14 mouse cellular contexts compared by ENCODE assay signal in the genomic region with DNA sequence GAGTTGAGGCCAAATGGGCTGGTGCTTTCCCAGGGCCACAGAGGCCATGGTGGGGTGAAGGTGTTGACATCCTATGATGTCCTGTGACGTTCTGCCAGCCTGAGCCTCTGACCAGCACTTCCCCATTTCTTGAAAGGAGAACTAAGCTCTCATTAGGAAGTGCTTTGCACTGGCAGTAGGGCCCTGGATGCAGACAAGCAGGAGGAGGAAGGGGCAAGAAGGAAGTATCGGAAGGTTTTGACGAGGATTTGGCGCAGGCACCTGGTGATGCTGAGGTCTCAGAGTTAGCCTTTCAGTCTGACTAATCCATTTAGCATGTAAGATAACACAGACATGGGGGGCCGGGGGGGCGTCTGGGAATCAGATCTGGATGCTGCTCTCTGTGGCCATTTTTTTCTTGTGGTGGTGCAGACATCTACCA. TPM values are rescaled to one million over a fixed set of nuclear protein-coding genes. Genes with fewer than 3 reads are reported as not detected.
A peak's percentile ranks its signal among the peaks of the same experiment; 100 is the strongest.
DNase-seq lines count a peak whose midpoint lies in the region; ATAC-seq lines count a peak whose summit lies in the region.
"Had no signal": no experiment of that assay in that cellular context is flagged by ENCODE, and none has a peak within 500 bp of the region (broad histone marks: within the 10 kb centered on the region; RNA-seq: fewer than 3 reads in every experiment).

No protein-coding gene starts in this region.

- no peaks in the 10 kb centered on the region for H3K9me3 ChIP-seq in midbrain, embryonic 16.5 days (replicated peaks; ENCODE audit: control insufficient read depth, low read length, poor library complexity, severe bottlenecking)
- H3K9me3 ChIP-seq: forebrain, embryonic 10.5 days; kidney, embryonic 15.5 days had no signal

- H3K27me3 ChIP-seq in midbrain, embryonic 16.5 days (ENCODE audit: control insufficient read depth, insufficient read depth, low read depth, low read length): no peaks in the 10 kb centered on the region
- H3K27me3 ChIP-seq: kidney, embryonic 15.5 days had no signal

- 82% methylated on average over 6 of the region's 6 CpGs for WGBS in midbrain, embryonic 16.5 days

- no peaks in the 10 kb centered on the region for H3K4me1 ChIP-seq in midbrain, embryonic 16.5 days (ENCODE audit: control insufficient read depth, insufficient read depth, low read length)

- H3K9ac ChIP-seq in midbrain, embryonic 16.5 days (ENCODE audit: low read depth, low read length): no peak overlapping the region
- H3K9ac ChIP-seq: kidney, embryonic 15.5 days had no signal

- no peak overlapping the region for H3K4me2 ChIP-seq in midbrain, embryonic 16.5 days (ENCODE audit: low read length)
- H3K4me2 ChIP-seq: kidney, embryonic 15.5 days had no signal

- ATAC-seq in cerebellum, adult (ENCODE audit: insufficient number of reproducible peaks, low FRiP score, low TSS enrichment): no peak
- ATAC-seq in midbrain, embryonic 16.5 days: no peak
- ATAC-seq: hindbrain, embryonic 16.5 days had no signal

- no peak overlapping the region for H3K4me3 ChIP-seq in midbrain, embryonic 16.5 days (ENCODE audit: low read depth, low read length)
- H3K4me3 ChIP-seq: forebrain, embryonic 10.5 days; kidney, embryonic 15.5 days had no signal

- no peaks in the 10 kb centered on the region for H3K36me3 ChIP-seq in midbrain, embryonic 16.5 days (ENCODE audit: control insufficient read depth, insufficient read depth, low read length)
- H3K36me3 ChIP-seq: forebrain, embryonic 10.5 days; kidney, embryonic 15.5 days had no signal

- H3K27ac ChIP-seq in midbrain, embryonic 16.5 days (ENCODE audit: low read length): no peak overlapping the region
- H3K27ac ChIP-seq: forebrain, embryonic 10.5 days; kidney, embryonic 15.5 days had no signal

- DNase-seq in layer of hippocampus, adult 9-11 months: peak; percentile 71
- DNase-seq in layer of hippocampus, postnatal 14 days (ENCODE audit: low spot score in 2 of 2): no peak
- peak; percentile 39 for DNase-seq in c-Kit-positive CD71-negative TER-119-negative erythroid progenitor cells, embryonic 14.5 days (ENCODE audit: low read depth)
- peak; percentile 70 for DNase-seq in lung, postnatal 36 days
- peak; percentile 74 to 79 for DNase-seq in spleen, postnatal 36 days (ENCODE audit: low spot score in 2 of 2)
- no peak for DNase-seq in yolk sac, embryonic 10.5 days (ENCODE audit: low spot score)
- DNase-seq: cerebellum, adult 9-10 months; midbrain, embryonic 14.5 days had no signal

RNA-seq across cellular contexts. Expression of a gene that starts 15.3 kb away (rescaled TPM):
- total RNA-seq in layer of hippocampus, postnatal 14 days (2021): under 1 TPM; 0.37 to 0.60 TPM
- 0.12 and 0.19 TPM in 2 replicates for polyA plus RNA-seq in midbrain, embryonic 16.5 days (2015; fragmentation: Nextera tagmentation; extraction: Ambion mirVana)
- polyA plus RNA-seq: heart, embryonic 14.5 days had no signal

RNA-seq across cellular contexts. Expression of a gene that starts 26.5 kb away (rescaled TPM):
- total RNA-seq in layer of hippocampus, postnatal 14 days (2021): 1 to 10 TPM; 2.1 to 2.2 TPM
- polyA plus RNA-seq in midbrain, embryonic 16.5 days (2015; fragmentation: Nextera tagmentation; extraction: Ambion mirVana): 1.3 and 1.5 TPM in 2 replicates

RNA-seq across cellular contexts. Expression of a gene that starts 34.4 kb away (rescaled TPM):
- 10 to 100 TPM; 53.6 to 58.8 TPM for total RNA-seq in layer of hippocampus, postnatal 14 days (2021)
- polyA plus RNA-seq in midbrain, embryonic 16.5 days (2015; fragmentation: Nextera tagmentation; extraction: Ambion mirVana): 18.4 and 19.8 TPM in 2 replicates

Comparison
In these comparisons a context has a peak if more than half of its experiments do, and no peak if none do; other contexts are left out.
1. DNase-seq: peak in layer of hippocampus, adult 9-11 months (single experiment), c-Kit-positive CD71-negative TER-119-negative erythroid progenitor cells, embryonic 14.5 days (single experiment), lung, postnatal 36 days (single experiment) and spleen, postnatal 36 days (2 of 2); none in layer of hippocampus, postnatal 14 days (0 of 2) and yolk sac, embryonic 10.5 days (single experiment).